Mouse (Mus musculus): Measurements from ENCODE around the gene Theg.

Theg gene

GRCm38 (mm10) chr10:79537271-79537670 lies 49.9 kb downstream of the Theg start:
- no peak for DNase-seq (ENCODE audit: low read depth, low spot score)

GRCm38 (mm10) chr10:79536461-79537080 lies 50.6 kb downstream of the Theg start:
- no peak for DNase-seq (ENCODE audit: low read depth, low spot score)

- DNase-seq (ENCODE audit: low read depth, low spot score): no peak
These were observed 51.7 kb downstream of the Theg start for GRCm38 (mm10) chr10:79535431-79535830.

- DNase-seq (ENCODE audit: low read depth, low spot score): no peak
These were observed 52.7 kb downstream of the Theg start for GRCm38 (mm10) chr10:79534426-79534825.

GRCm38 (mm10) chr10:79533126-79533911 lies 53.8 kb downstream of the Theg start, which contains the start of gene Plpp2:
Gene Plpp2, minus strand, starts transcription at chr10:79533796.
- peak; percentile 82 for DNase-seq (ENCODE audit: low read depth, low spot score)

- no peak for DNase-seq (ENCODE audit: low read depth, low spot score)
These were observed 54.5 kb downstream of the Theg start for GRCm38 (mm10) chr10:79532678-79533077.

GRCm38 (mm10) chr10:79531593-79531992 lies 55.5 kb downstream of the Theg start:
- no peak for DNase-seq (ENCODE audit: low read depth, low spot score)

GRCm38 (mm10) chr10:79530721-79531120 lies 56.4 kb downstream of the Theg start:
- no peak for DNase-seq (ENCODE audit: low read depth, low spot score)

- DNase-seq (ENCODE audit: low read depth, low spot score): no peak
These were observed 56.9 kb downstream of the Theg start for GRCm38 (mm10) chr10:79530241-79530640.

GRCm38 (mm10) chr10:79528081-79528480 lies 59.0 kb downstream of the Theg start:
- DNase-seq (ENCODE audit: low read depth, low spot score): no peak

GRCm38 (mm10) chr10:79527453-79527845 lies 59.7 kb downstream of the Theg start:
- no peak for DNase-seq (ENCODE audit: low read depth, low spot score)

GRCm38 (mm10) chr10:79526661-79527452 lies 60.3 kb downstream of the Theg start:
- DNase-seq (ENCODE audit: low read depth, low spot score): no peak
